Mouse (Mus musculus) WW6 (cell line): ENCODE measurements around the gene Znfx1.
A peak's percentile ranks its signal among the peaks of the same experiment; 100 is the strongest.

Experiments used
- DNase-seq: peaks from one replicate; pipeline ENCODE4 v3.0.0-alpha.2; 2013; ENCODE audit warnings: low read depth, low spot score

The Znfx1 gene

GRCm38 (mm10) chr2:166995796-166996532 lies 66.9 kb downstream of the Znfx1 start, which contains the start of gene Stau1:
Gene Stau1 (minus strand): TSS chr2:166996299.
- peak; percentile 87 for DNase-seq

- DNase-seq, result no peak
Observed at GRCm38 (mm10) chr2:166995021-166995795, 67.6 kb downstream of the Znfx1 start.

- no peak for DNase-seq
Observed at GRCm38 (mm10) chr2:166991945-166992344, 70.9 kb downstream of the Znfx1 start.

- no peak for DNase-seq
Observed at GRCm38 (mm10) chr2:166990861-166991260, 72.0 kb downstream of the Znfx1 start.
